In genomic region chr2:180701767-180702621, GRCm38 (mm10) we compare ENCODE assay signal across 8 mouse cellular contexts. TPM values are rescaled to one million over a fixed set of nuclear protein-coding genes. Genes with fewer than 3 reads are reported as not detected.
DNase-seq lines count a peak whose midpoint lies in the region; ATAC-seq and TF ChIP-seq lines count a peak whose summit lies in the region.

No protein-coding gene starts in this region.

- H3K27me3 ChIP-seq in hindbrain, postnatal 0 days (ENCODE audit: insufficient read depth, low read length): no peaks in the 10 kb centered on the region

- peak; percentile 96 for DNase-seq in gastrocnemius, adult 2 months
- peak; percentile 96 for DNase-seq in hindbrain, postnatal 0 days (ENCODE audit: low spot score)
- peak; percentile 91 to 92 for DNase-seq in left cerebral cortex, adult 2 months (ENCODE audit: extremely low spot score in 1 of 2, low spot score in 2 of 2)
- DNase-seq in retina, postnatal 7 days (ENCODE audit: low read depth, low spot score): peak; percentile 77
- peak; percentile 86 to 87 for DNase-seq in urinary bladder, adult 18-20 months (ENCODE audit: low spot score in 2 of 2)

- intact Hi-C loops in gastrocnemius, adult 2 months (cut with DNase I): no loop called here
- intact Hi-C loops in left cerebral cortex, adult 2 months (cut with DNase I): loop anchor here (1.0 kb wide), 1 partner anchor 8 kb away; the partner anchor contains the start of gene Gid8

- peak overlapping the region; percentile 98 for H3K27ac ChIP-seq in gastrocnemius, adult 2 months
- H3K27ac ChIP-seq in hindbrain, postnatal 0 days: peak overlapping the region; percentile 99
- peak overlapping the region; percentile 98 for H3K27ac ChIP-seq in left cerebral cortex, adult 2 months
- peak overlapping the region; percentile 83 for H3K27ac ChIP-seq in macrophage

- peak overlapping the region; percentile 98 for H3K4me2 ChIP-seq in hindbrain, postnatal 0 days (ENCODE audit: low read depth, low read length)

- no peaks in the 10 kb centered on the region for H3K36me3 ChIP-seq in hindbrain, postnatal 0 days (ENCODE audit: insufficient read depth, low read length)
- no peaks in the 10 kb centered on the region for H3K36me3 ChIP-seq in macrophage (ENCODE audit: inconsistent target)

- ATAC-seq in activated CD4-positive, CD25-positive, alpha-beta regulatory T cell, adult 4 months: peak; percentile 80
- ATAC-seq in common myeloid progenitor, adult 5-6 weeks (replicated peaks; ENCODE audit: low read depth, poor library complexity, severe bottlenecking): peak; percentile 77
- peak; percentile 96 for ATAC-seq in hindbrain, postnatal 0 days

- 2% methylated on average over 66 of the region's 66 CpGs for WGBS in hindbrain, postnatal 0 days
- WGBS in macrophage (ENCODE audit: missing documents): under 1% methylated on average over 66 of the region's 66 CpGs

- peaks cover 14% of the 10 kb centered on the region for H3K4me1 ChIP-seq in hindbrain, postnatal 0 days (ENCODE audit: insufficient read depth, low read length)

- peak overlapping the region; percentile 95 for H3K4me3 ChIP-seq in gastrocnemius, adult 2 months
- H3K4me3 ChIP-seq in hindbrain, postnatal 0 days (ENCODE audit: low read length): peak overlapping the region; percentile 92
- peak overlapping the region; percentile 82 for H3K4me3 ChIP-seq in left cerebral cortex, adult 2 months
- H3K4me3 ChIP-seq in macrophage (ENCODE audit: inconsistent target): peak overlapping the region; percentile 79

- H3K79me2 ChIP-seq in macrophage (ENCODE audit: inconsistent target): peaks cover 94% of the 10 kb centered on the region

- H3K9ac ChIP-seq in hindbrain, postnatal 0 days (replicated peaks; ENCODE audit: low read length): peak overlapping the region; percentile 99

- no peaks in the 10 kb centered on the region for H3K9me3 ChIP-seq in hindbrain, postnatal 0 days (ENCODE audit: low read length)

- 0 out of 2 replicates have a peak, but pooled peaks have one; percentile 1 for TF ChIP-seq CTCF in gastrocnemius, adult 2 months (IDR thresholded peaks at IDR 0.05)
- TF ChIP-seq CTCF in hindbrain, postnatal 0 days (IDR thresholded peaks at IDR 0.05; ENCODE audit: low read depth): peak; percentile 36
- TF ChIP-seq CTCF in left cerebral cortex, adult 2 months (IDR thresholded peaks at IDR 0.05): no peak; the same call in 1 of the 2 replicates

RNA-seq across cellular contexts. Expression of gene Dido1, which starts 7.8 kb away (rescaled TPM):
- polyA plus RNA-seq in activated CD4-positive, CD25-positive, alpha-beta regulatory T cell, adult 4 months (2017; shearing (Covaris generic)): 10 to 100 TPM; 35.0 to 46.9 TPM
- total RNA-seq in common myeloid progenitor, adult 5-6 weeks (2017): 64.8 and 81.1 TPM in 2 replicates
- total RNA-seq in gastrocnemius, adult 2 months (2021): 10 to 100 TPM; 18.6 to 22.4 TPM
- 35.7 and 36.3 TPM in 2 replicates for total RNA-seq in hindbrain, postnatal 0 days (2014; rRNA removed)
- polyA plus RNA-seq in hindbrain, postnatal 0 days (2015; fragmentation: Nextera tagmentation; extraction: Ambion mirVana): 21.7 and 22.8 TPM in 2 replicates
- total RNA-seq in left cerebral cortex, adult 2 months (2021): 10 to 100 TPM; 59.5 to 60.2 TPM
- 100 to 1,000 TPM in 24 of 26 experiments, 10 to 100 TPM in 2; 82.9 to 221 (median 151) TPM for total RNA-seq in macrophage (2018; cell fraction: chromatin; rRNA removed)
- 10 to 100 TPM in 25 of 26 experiments, 1 to 10 TPM in 1; 8.5 to 33.4 (median 24.3) TPM for total RNA-seq in macrophage (2018; cell fraction: cytosol; rRNA removed)
- 100 to 1,000 TPM in 16 of 26 experiments, 10 to 100 TPM in 10; 70.1 to 182 (median 108) TPM for total RNA-seq in macrophage (2018; cell fraction: nucleus; rRNA removed)
- 17.6 to 19.3 TPM (median 18.6 TPM) in 3 replicates for polyA plus RNA-seq in macrophage (2018)

RNA-seq across cellular contexts. Expression of gene Gid8, which starts 7.9 kb away (rescaled TPM):
- polyA plus RNA-seq in activated CD4-positive, CD25-positive, alpha-beta regulatory T cell, adult 4 months (2017; shearing (Covaris generic)): 10 to 100 TPM; 22.3 to 24.5 TPM
- total RNA-seq in common myeloid progenitor, adult 5-6 weeks (2017): 78.3 and 83.0 TPM in 2 replicates
- total RNA-seq in gastrocnemius, adult 2 months (2021): 10 to 100 TPM; 31.1 to 42.1 TPM
- 43.2 and 51.1 TPM in 2 replicates for total RNA-seq in hindbrain, postnatal 0 days (2014; rRNA removed)
- polyA plus RNA-seq in hindbrain, postnatal 0 days (2015; fragmentation: Nextera tagmentation; extraction: Ambion mirVana): 45.5 TPM in 2 replicates
- total RNA-seq in left cerebral cortex, adult 2 months (2021): 10 to 100 TPM; 62.9 to 65.5 TPM
- total RNA-seq in macrophage (2018; cell fraction: chromatin; rRNA removed): 10 to 100 TPM; 11.2 to 42.1 (median 27.3) TPM
- 10 to 100 TPM; 37.5 to 69.2 (median 53.2) TPM for total RNA-seq in macrophage (2018; cell fraction: cytosol; rRNA removed)
- total RNA-seq in macrophage (2018; cell fraction: nucleus; rRNA removed): 10 to 100 TPM; 21.9 to 53.3 (median 34.4) TPM
- polyA plus RNA-seq in macrophage (2018): 52.4 to 57.0 TPM (median 56.0 TPM) in 3 replicates

RNA-seq across cellular contexts. Expression of gene Slc17a9, which starts 23.1 kb away (rescaled TPM):
- polyA plus RNA-seq in activated CD4-positive, CD25-positive, alpha-beta regulatory T cell, adult 4 months (2017; shearing (Covaris generic)): 10 to 100 TPM; 68.7 to 77.6 TPM
- 6.5 and 6.8 TPM in 2 replicates for total RNA-seq in common myeloid progenitor, adult 5-6 weeks (2017)
- total RNA-seq in gastrocnemius, adult 2 months (2021): under 1 TPM in 1 of 2 experiments, not detected in 1; 0.33 TPM
- 0.32 and 0.68 TPM in 2 replicates for total RNA-seq in hindbrain, postnatal 0 days (2014; rRNA removed)
- 0.29 and 0.52 TPM in 2 replicates for polyA plus RNA-seq in hindbrain, postnatal 0 days (2015; fragmentation: Nextera tagmentation; extraction: Ambion mirVana)
- under 1 TPM in 1 of 2 experiments, not detected in 1; 0.57 TPM for total RNA-seq in left cerebral cortex, adult 2 months (2021)
- total RNA-seq in macrophage (2018; cell fraction: chromatin; rRNA removed): 10 to 100 TPM in 19 of 26 experiments, 1 to 10 TPM in 7; 2.8 to 28.6 (median 14.3) TPM
- 1 to 10 TPM; 1.8 to 6.1 (median 3.4) TPM for total RNA-seq in macrophage (2018; cell fraction: cytosol; rRNA removed)
- 10 to 100 TPM in 14 of 26 experiments, 1 to 10 TPM in 12; 2.9 to 27.5 (median 11.2) TPM for total RNA-seq in macrophage (2018; cell fraction: nucleus; rRNA removed)
- 3.8 to 5.6 TPM (median 5.4 TPM) in 3 replicates for polyA plus RNA-seq in macrophage (2018)

RNA-seq across cellular contexts. Expression of gene Tcfl5, which starts 59.5 kb away (rescaled TPM):
- polyA plus RNA-seq in activated CD4-positive, CD25-positive, alpha-beta regulatory T cell, adult 4 months (2017; shearing (Covaris generic)): not detected
- total RNA-seq in common myeloid progenitor, adult 5-6 weeks (2017): not detected in 2 replicates
- not detected for total RNA-seq in gastrocnemius, adult 2 months (2021)
- total RNA-seq in hindbrain, postnatal 0 days (2014; rRNA removed): 5.8 and 7.2 TPM in 2 replicates
- polyA plus RNA-seq in hindbrain, postnatal 0 days (2015; fragmentation: Nextera tagmentation; extraction: Ambion mirVana): 0.91 and 1.0 TPM in 2 replicates
- 1 to 10 TPM in 1 of 2 experiments, under 1 TPM in 1; 0.86 to 1.3 TPM for total RNA-seq in left cerebral cortex, adult 2 months (2021)
- total RNA-seq in macrophage (2018; cell fraction: chromatin; rRNA removed): under 1 TPM in 1 of 26 experiments, not detected in 25; 0.51 TPM
- total RNA-seq in macrophage (2018; cell fraction: cytosol; rRNA removed): not detected
- total RNA-seq in macrophage (2018; cell fraction: nucleus; rRNA removed): under 1 TPM in 2 of 26 experiments, not detected in 24; 0.30 to 0.86 TPM
- polyA plus RNA-seq in macrophage (2018): not detected in 3 replicates

Comparison
In these comparisons a context has a peak if more than half of its experiments do, and no peak if none do; other contexts are left out.
1. Peak in every context shown above with its lines: DNase-seq, ATAC-seq, H3K4me3 ChIP-seq and H3K27ac ChIP-seq.